Mouse (Mus musculus): ENCODE results near the gene Banp. TPM values are rescaled to one million over a fixed set of nuclear protein-coding genes. Genes with fewer than 3 reads are reported as not detected.

Gene Banp
- polyA plus RNA-seq, 1 experiment from 2014 or later, result 14.5 TPM

- no peak overlapping the region for H3K27ac ChIP-seq
- no peaks in the 10 kb centered on the region for H3K9me3 ChIP-seq (replicated peaks)
- peaks cover 7% of the 10 kb centered on the region; the same call in 1 of the 2 replicates for H3K36me3 ChIP-seq
- no peak for ATAC-seq (ENCODE audit: low read depth)
- DNase-seq, result no peak
- no peak overlapping the region for H3K4me2 ChIP-seq
- no peaks in the 10 kb centered on the region for H3K27me3 ChIP-seq
- H3K9ac ChIP-seq, result no peak overlapping the region
- H3K4me1 ChIP-seq (replicated peaks), result peaks cover 50% of the 10 kb centered on the region
- no peak overlapping the region for H3K4me3 ChIP-seq (replicated peaks)
- 75% methylated on average over 4 of the region's 4 CpGs for WGBS (ENCODE audit: insufficient replicate concordance)
Observed at GRCm38 (mm10) chr8:121967977-121968376, 18.4 kb downstream of the Banp start.

GRCm38 (mm10) chr8:121968542-121968941 lies 19.0 kb downstream of the Banp start:
- Histone ChIP-seq H3K9me3 (replicated peaks) (no peaks in the 10 kb centered on the region), H3K27me3 (no peaks in the 10 kb centered on the region), H3K4me2 (no peak overlapping the region), H3K36me3 (peaks cover 7% of the 10 kb centered on the region; the same call in 1 of the 2 replicates), H3K9ac (no peak overlapping the region), H3K4me1 (replicated peaks) (peaks cover 50% of the 10 kb centered on the region), H3K27ac (no peak overlapping the region), H3K4me3 (replicated peaks) (no peak overlapping the region)
- peak; percentile 64; the same call in 1 of the 2 replicates for ATAC-seq (ENCODE audit: low read depth)
- WGBS (ENCODE audit: insufficient replicate concordance), result 38% methylated on average over 4 of the region's 4 CpGs
- no peak for DNase-seq

GRCm38 (mm10) chr8:121970225-121970624 lies 20.7 kb downstream of the Banp start:
- Histone ChIP-seq H3K9me3 (replicated peaks) (no peaks in the 10 kb centered on the region), H3K4me3 (replicated peaks) (no peak overlapping the region), H3K4me1 (replicated peaks) (peaks cover 47% of the 10 kb centered on the region), H3K27ac (no peak overlapping the region), H3K9ac (no peak overlapping the region), H3K4me2 (no peak overlapping the region), H3K27me3 (no peaks in the 10 kb centered on the region), H3K36me3 (peaks cover 20% of the 10 kb centered on the region)
- no peak for DNase-seq
- 83% methylated on average over 8 of the region's 8 CpGs for WGBS (ENCODE audit: insufficient replicate concordance)
- ATAC-seq (ENCODE audit: low read depth), result no peak

GRCm38 (mm10) chr8:121971488-121972058 lies 22.0 kb downstream of the Banp start:
- Histone ChIP-seq H3K4me3 (replicated peaks) (no peak overlapping the region), H3K4me1 (replicated peaks) (peaks cover 37% of the 10 kb centered on the region), H3K9ac (no peak overlapping the region), H3K27ac (no peak overlapping the region), H3K9me3 (replicated peaks) (no peaks in the 10 kb centered on the region), H3K27me3 (no peaks in the 10 kb centered on the region), H3K4me2 (no peak overlapping the region), H3K36me3 (peaks cover 33% of the 10 kb centered on the region)
- whole genome bisulfite sequencing (ENCODE audit: insufficient replicate concordance), result 60% methylated on average over 17 of the region's 17 CpGs
- ATAC-seq (ENCODE audit: low read depth), result no peak
- DNase-seq, result no peak

GRCm38 (mm10) chr8:121973906-121974305 lies 24.4 kb downstream of the Banp start:
- Histone ChIP-seq H3K36me3 (peaks cover 55% of the 10 kb centered on the region), H3K4me1 (replicated peaks) (peaks cover 14% of the 10 kb centered on the region), H3K9me3 (replicated peaks) (no peaks in the 10 kb centered on the region), H3K4me2 (no peak overlapping the region), H3K27ac (no peak overlapping the region), H3K27me3 (no peaks in the 10 kb centered on the region), H3K9ac (no peak overlapping the region), H3K4me3 (replicated peaks) (no peak overlapping the region)
- ATAC-seq (ENCODE audit: low read depth) (no peak), DNase-seq (no peak)
- 91% methylated on average over 28 of the region's 28 CpGs for WGBS (ENCODE audit: insufficient replicate concordance)

- H3K27me3 ChIP-seq, result no peaks in the 10 kb centered on the region
- no peak overlapping the region for H3K9ac ChIP-seq
- no peak for ATAC-seq (ENCODE audit: low read depth)
- no peak overlapping the region for H3K4me2 ChIP-seq
- WGBS (ENCODE audit: insufficient replicate concordance), result 76% methylated on average over 8 of the region's 8 CpGs
- no peaks in the 10 kb centered on the region for H3K9me3 ChIP-seq (replicated peaks)
- H3K36me3 ChIP-seq, result peaks cover 83% of the 10 kb centered on the region
- no peaks in the 10 kb centered on the region for H3K4me1 ChIP-seq (replicated peaks)
- peak; percentile 13 for DNase-seq
- H3K4me3 ChIP-seq (replicated peaks), result no peak overlapping the region
- H3K27ac ChIP-seq, result no peak overlapping the region
Observed at GRCm38 (mm10) chr8:121977819-121978590, 28.5 kb downstream of the Banp start.

GRCm38 (mm10) chr8:121978670-121979069 lies 29.1 kb downstream of the Banp start:
- H3K4me1 ChIP-seq (replicated peaks), result no peaks in the 10 kb centered on the region
- 92% methylated on average over 13 of the region's 13 CpGs for WGBS (ENCODE audit: insufficient replicate concordance)
- no peak overlapping the region for H3K4me3 ChIP-seq (replicated peaks)
- H3K9ac ChIP-seq, result no peak overlapping the region
- H3K27me3 ChIP-seq, result no peaks in the 10 kb centered on the region
- peaks cover 87% of the 10 kb centered on the region for H3K36me3 ChIP-seq
- H3K9me3 ChIP-seq (replicated peaks), result no peaks in the 10 kb centered on the region
- H3K4me2 ChIP-seq, result no peak overlapping the region
- ATAC-seq (ENCODE audit: low read depth) (no peak), DNase-seq (no peak)
- H3K27ac ChIP-seq, result no peak overlapping the region

- no peak overlapping the region for H3K4me3 ChIP-seq (replicated peaks)
- no peaks in the 10 kb centered on the region for H3K27me3 ChIP-seq
- H3K4me1 ChIP-seq (replicated peaks), result no peaks in the 10 kb centered on the region
- no peaks in the 10 kb centered on the region for H3K9me3 ChIP-seq (replicated peaks)
- DNase-seq (no peak), ATAC-seq (ENCODE audit: low read depth) (no peak)
- whole genome bisulfite sequencing (ENCODE audit: insufficient replicate concordance), result 86% methylated on average over 11 of the region's 11 CpGs
- H3K27ac ChIP-seq, result no peak overlapping the region
- H3K36me3 ChIP-seq, result peaks cover 81% of the 10 kb centered on the region
- H3K4me2 ChIP-seq, result no peak overlapping the region
- no peak overlapping the region for H3K9ac ChIP-seq
Observed at GRCm38 (mm10) chr8:121980792-121981519, 31.4 kb downstream of the Banp start.

- no peaks in the 10 kb centered on the region for H3K4me1 ChIP-seq (replicated peaks)
- no peak overlapping the region for H3K9ac ChIP-seq
- ATAC-seq (ENCODE audit: low read depth) (no peak), DNase-seq (no peak)
- H3K4me3 ChIP-seq (replicated peaks), result no peak overlapping the region
- H3K27me3 ChIP-seq, result no peaks in the 10 kb centered on the region
- H3K4me2 ChIP-seq, result no peak overlapping the region
- peaks cover 78% of the 10 kb centered on the region for H3K36me3 ChIP-seq
- H3K27ac ChIP-seq, result no peak overlapping the region
- no peaks in the 10 kb centered on the region for H3K9me3 ChIP-seq (replicated peaks)
- 88% methylated on average over 7 of the region's 7 CpGs for WGBS (ENCODE audit: insufficient replicate concordance)
Observed at GRCm38 (mm10) chr8:121981520-121981895, 32.0 kb downstream of the Banp start.

GRCm38 (mm10) chr8:121985673-121986072 lies 36.1 kb downstream of the Banp start:
- no peak for DNase-seq
- H3K36me3 ChIP-seq, result peaks cover 79% of the 10 kb centered on the region

GRCm38 (mm10) chr8:121987892-121988291 lies 38.3 kb downstream of the Banp start:
- H3K27me3 ChIP-seq, result no peaks in the 10 kb centered on the region
- no peaks in the 10 kb centered on the region for H3K9me3 ChIP-seq (replicated peaks)
- H3K4me1 ChIP-seq (replicated peaks), result no peaks in the 10 kb centered on the region
- no peak overlapping the region for H3K4me2 ChIP-seq
- no peak for DNase-seq
- H3K27ac ChIP-seq, result no peak overlapping the region
- H3K4me3 ChIP-seq (replicated peaks), result no peak overlapping the region
- ATAC-seq (ENCODE audit: low read depth), result no peak
- H3K9ac ChIP-seq, result no peak overlapping the region
- H3K36me3 ChIP-seq, result peaks cover 83% of the 10 kb centered on the region
- 85% methylated on average over 5 of the region's 5 CpGs for WGBS (ENCODE audit: insufficient replicate concordance)

More at GRCm38 (mm10) chr8:121985673-121986072, 36.1 kb downstream of the Banp start:
- no peak overlapping the region for H3K27ac ChIP-seq
- WGBS (ENCODE audit: insufficient replicate concordance), result 94% methylated on average over 3 of the region's 3 CpGs
- ATAC-seq (ENCODE audit: low read depth), result no peak
- no peak overlapping the region for H3K4me2 ChIP-seq
- H3K4me1 ChIP-seq (replicated peaks), result no peaks in the 10 kb centered on the region
- H3K27me3 ChIP-seq, result no peaks in the 10 kb centered on the region
- H3K9ac ChIP-seq, result no peak overlapping the region
- no peak overlapping the region for H3K4me3 ChIP-seq (replicated peaks)
- H3K9me3 ChIP-seq (replicated peaks), result no peaks in the 10 kb centered on the region

Data from liver, embryonic 13.5 days (tissue).